Mouse (Mus musculus): ENCODE results near the gene Gatc. TPM values are rescaled to one million over a fixed set of nuclear protein-coding genes. Genes with fewer than 3 reads are reported as not detected.
A peak's percentile ranks its signal among the peaks of the same experiment; 100 is the strongest.

Gatc gene
- total RNA-seq, 1 experiment: 3.1 TPM

DNA sequence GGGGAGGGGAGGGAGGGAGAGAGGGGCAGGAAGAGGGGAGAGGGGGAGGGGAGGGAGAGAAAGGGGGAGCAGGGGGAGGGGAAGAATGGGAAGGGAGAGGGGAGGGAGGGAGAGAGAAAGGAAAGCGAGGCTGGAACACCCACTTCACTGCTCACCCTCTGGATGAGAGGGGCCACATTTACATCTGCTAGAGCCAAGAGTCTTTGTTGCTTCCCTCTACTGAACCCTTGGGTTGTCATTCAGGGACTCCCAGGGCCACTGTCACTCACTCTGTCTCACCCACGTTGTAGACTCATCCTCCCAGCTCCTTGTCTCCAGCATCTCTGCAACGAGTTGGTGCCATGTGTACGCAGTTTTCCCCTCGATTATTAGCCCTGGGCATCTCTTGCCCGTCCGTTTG, 21.2 kb upstream of the Gatc start:
- in situ Hi-C loops (cut with MboI; ENCODE audit: low sequenced_read_pairs in 2 of 2, unreplicated experiment in 2 of 2): no loop called here
- peak overlapping the region in 1 of 2 experiments; percentile 26; a peak in 1 of 4 replicates for H3K4me3 ChIP-seq (ENCODE audit: insufficient read depth in 1 of 2, low read depth in 1 of 2, low read length in 2 of 2, poor library complexity in 1 of 2, severe bottlenecking in 1 of 2)
- H3K4me1 ChIP-seq (ENCODE audit: control insufficient read depth in 2 of 2, insufficient read depth in 2 of 2, low read length in 2 of 2, poor library complexity in 1 of 2): peaks cover 5 to 20% of the 10 kb centered on the region in 2 experiments
- H3K9ac ChIP-seq (ENCODE audit: insufficient read depth, low read depth, low read length, poor library complexity, severe bottlenecking): no peak overlapping the region
- TF ChIP-seq HCFC1 (IDR thresholded peaks at IDR 0.05; ENCODE audit: borderline replicate concordance, insufficient read depth, low read length) (no peak), CHD2 (IDR thresholded peaks at IDR 0.05; ENCODE audit: low read depth, low read length) (no peak), ZC3H11A (IDR thresholded peaks at IDR 0.05; ENCODE audit: borderline replicate concordance, low read depth, low read length) (no peak), ZNF384 (IDR thresholded peaks at IDR 0.05; ENCODE audit: low read depth, low read length) (no peak), MAFK (IDR thresholded peaks at IDR 0.05; ENCODE audit: insufficient read depth, low read depth, low read length) (no peak)
- no peaks in the 10 kb centered on the region for H3K9me3 ChIP-seq (ENCODE audit: control insufficient read depth, insufficient read depth, low read depth, low read length)
- H3K27ac ChIP-seq (ENCODE audit: insufficient read depth, low read depth, low read length, poor library complexity, severe bottlenecking): no peak overlapping the region
- H3K36me3 ChIP-seq (ENCODE audit: control insufficient read depth, insufficient read depth, low read length, poor library complexity, severe bottlenecking): no peaks in the 10 kb centered on the region
- DNase-seq (ENCODE audit: low read depth, low spot score): no peak

DNA sequence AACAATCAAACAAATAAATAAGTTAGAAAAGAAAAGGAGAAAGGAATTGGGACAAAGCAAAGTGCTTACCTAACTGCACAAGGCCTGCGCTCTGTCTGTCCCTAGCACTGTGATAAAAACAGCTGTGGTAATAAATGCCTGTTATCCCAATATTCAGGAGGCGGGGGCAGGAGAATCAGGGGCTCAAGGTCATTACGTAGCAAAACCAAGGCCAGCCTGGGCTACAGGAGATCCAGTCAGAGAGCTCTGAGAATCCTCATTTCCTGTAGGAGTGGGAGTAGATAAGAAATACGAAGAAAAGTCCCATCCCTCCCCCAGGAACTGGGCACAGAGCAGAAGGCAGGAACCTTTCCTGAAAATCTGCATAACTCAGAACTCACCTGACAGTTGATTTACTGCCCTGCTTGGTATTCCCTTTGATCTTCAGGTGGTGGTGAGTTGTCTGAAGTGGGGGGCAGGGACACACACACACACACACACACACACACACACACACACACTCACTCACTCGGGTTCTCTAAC, 18.9 kb upstream of the Gatc start:
- Histone ChIP-seq H3K27ac (ENCODE audit: insufficient read depth, low read depth, low read length, poor library complexity, severe bottlenecking) (no peak overlapping the region; the same call in 1 of the 2 replicates), H3K4me1 (ENCODE audit: control insufficient read depth in 2 of 2, insufficient read depth in 2 of 2, low read length in 2 of 2, poor library complexity in 1 of 2) (peaks cover 3 to 22% of the 10 kb centered on the region in 2 experiments), H3K9me3 (ENCODE audit: control insufficient read depth, insufficient read depth, low read depth, low read length) (no peaks in the 10 kb centered on the region), H3K4me3 (ENCODE audit: insufficient read depth in 1 of 2, low read depth in 1 of 2, low read length in 2 of 2, poor library complexity in 1 of 2, severe bottlenecking in 1 of 2) (no peak overlapping the region), H3K9ac (ENCODE audit: insufficient read depth, low read depth, low read length, poor library complexity, severe bottlenecking) (no peak overlapping the region; the same call in 1 of the 2 replicates), H3K36me3 (ENCODE audit: control insufficient read depth, insufficient read depth, low read length, poor library complexity, severe bottlenecking) (no peaks in the 10 kb centered on the region)
- TF ChIP-seq CHD2 (IDR thresholded peaks at IDR 0.05; ENCODE audit: low read depth, low read length) (no peak), HCFC1 (IDR thresholded peaks at IDR 0.05; ENCODE audit: borderline replicate concordance, insufficient read depth, low read length) (no peak), ZC3H11A (IDR thresholded peaks at IDR 0.05; ENCODE audit: borderline replicate concordance, low read depth, low read length) (no peak), ZNF384 (IDR thresholded peaks at IDR 0.05; ENCODE audit: low read depth, low read length) (no peak), MAFK (IDR thresholded peaks at IDR 0.05; ENCODE audit: insufficient read depth, low read depth, low read length) (no peak)
- in situ Hi-C loops (cut with MboI; ENCODE audit: low sequenced_read_pairs in 2 of 2, unreplicated experiment in 2 of 2): loop anchor here in 1 of 2 experiments (10.0 kb wide), 1 partner anchor 85 kb away; no protein-coding TSS in a partner anchor
- DNase-seq (ENCODE audit: low read depth, low spot score): no peak

DNA sequence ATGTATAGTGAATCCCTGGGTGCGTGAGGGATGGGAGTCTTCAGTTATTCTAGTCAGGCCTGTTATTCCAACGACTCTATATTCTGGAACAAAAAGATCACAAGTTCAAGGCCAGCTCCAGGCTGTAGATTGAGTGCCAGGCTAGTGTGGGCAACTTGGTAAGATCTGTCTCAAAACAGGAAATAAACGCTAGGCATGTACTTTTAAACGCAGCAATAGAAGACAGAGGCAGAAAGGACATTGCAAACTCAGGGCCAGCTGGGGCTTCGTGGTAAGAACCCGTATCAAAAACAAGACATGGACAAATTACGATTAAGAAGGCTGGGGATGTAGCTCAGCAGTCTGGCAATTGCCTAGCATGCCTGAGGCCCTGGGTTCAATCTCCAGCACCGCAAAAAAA, 18.5 kb upstream of the Gatc start:
- Histone ChIP-seq H3K4me1 (ENCODE audit: control insufficient read depth in 2 of 2, insufficient read depth in 2 of 2, low read length in 2 of 2, poor library complexity in 1 of 2) (peaks cover 3 to 22% of the 10 kb centered on the region in 2 experiments), H3K27ac (ENCODE audit: insufficient read depth, low read depth, low read length, poor library complexity, severe bottlenecking) (no peak overlapping the region; the same call in 1 of the 2 replicates), H3K9ac (ENCODE audit: insufficient read depth, low read depth, low read length, poor library complexity, severe bottlenecking) (peak overlapping the region; percentile 19; the same call in 1 of the 2 replicates), H3K9me3 (ENCODE audit: control insufficient read depth, insufficient read depth, low read depth, low read length) (no peaks in the 10 kb centered on the region), H3K36me3 (ENCODE audit: control insufficient read depth, insufficient read depth, low read length, poor library complexity, severe bottlenecking) (no peaks in the 10 kb centered on the region), H3K4me3 (ENCODE audit: insufficient read depth in 1 of 2, low read depth in 1 of 2, low read length in 2 of 2, poor library complexity in 1 of 2, severe bottlenecking in 1 of 2) (0 out of 4 replicates have a peak overlapping the region, but pooled peaks of 1 of the 2 experiments have one; percentile 1)
- TF ChIP-seq ZNF384 (IDR thresholded peaks at IDR 0.05; ENCODE audit: low read depth, low read length) (no peak), HCFC1 (IDR thresholded peaks at IDR 0.05; ENCODE audit: borderline replicate concordance, insufficient read depth, low read length) (no peak), MAFK (IDR thresholded peaks at IDR 0.05; ENCODE audit: insufficient read depth, low read depth, low read length) (no peak), CHD2 (IDR thresholded peaks at IDR 0.05; ENCODE audit: low read depth, low read length) (no peak), ZC3H11A (IDR thresholded peaks at IDR 0.05; ENCODE audit: borderline replicate concordance, low read depth, low read length) (no peak)
- DNase-seq (ENCODE audit: low read depth, low spot score): no peak
- in situ Hi-C loops (cut with MboI; ENCODE audit: low sequenced_read_pairs in 2 of 2, unreplicated experiment in 2 of 2): loop anchor here in 1 of 2 experiments (10.0 kb wide), 1 partner anchor 85 kb away; no protein-coding TSS in a partner anchor

DNA sequence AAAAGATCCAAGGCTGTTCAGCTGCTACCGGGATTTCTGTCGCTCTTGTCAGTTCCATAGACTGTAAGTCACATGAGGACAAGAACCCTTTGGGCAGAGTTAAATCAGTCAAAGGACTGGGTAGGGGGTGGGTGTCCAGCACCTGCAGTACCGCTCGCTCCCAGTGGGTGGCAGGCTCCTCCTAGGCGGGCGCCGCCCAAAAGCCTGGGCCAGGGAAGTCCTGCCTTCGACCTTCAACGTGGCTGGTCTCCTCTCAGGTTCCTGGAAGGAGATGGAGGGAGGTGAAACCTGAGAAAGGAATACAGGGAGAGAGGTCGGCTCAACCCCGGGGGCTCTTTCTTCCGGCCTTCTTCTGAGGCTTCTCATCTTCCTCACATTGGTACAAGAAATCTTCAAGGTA, 17.9 kb upstream of the Gatc start:
- in situ Hi-C loops (cut with MboI; ENCODE audit: low sequenced_read_pairs in 2 of 2, unreplicated experiment in 2 of 2): loop anchor here in 1 of 2 experiments (10.0 kb wide), 1 partner anchor 86 kb away; no protein-coding TSS in a partner anchor
- DNase-seq (ENCODE audit: low read depth, low spot score): peak; percentile 86
- Histone ChIP-seq H3K27ac (ENCODE audit: insufficient read depth, low read depth, low read length, poor library complexity, severe bottlenecking) (no peak overlapping the region; the same call in 1 of the 2 replicates), H3K4me3 (ENCODE audit: insufficient read depth in 1 of 2, low read depth in 1 of 2, low read length in 2 of 2, poor library complexity in 1 of 2, severe bottlenecking in 1 of 2) (0 out of 4 replicates have a peak overlapping the region, but pooled peaks of 1 of the 2 experiments have one; percentile 1), H3K9ac (ENCODE audit: insufficient read depth, low read depth, low read length, poor library complexity, severe bottlenecking) (no peak overlapping the region), H3K4me1 (ENCODE audit: control insufficient read depth in 2 of 2, insufficient read depth in 2 of 2, low read length in 2 of 2, poor library complexity in 1 of 2) (peaks cover 3 to 22% of the 10 kb centered on the region in 2 experiments), H3K9me3 (ENCODE audit: control insufficient read depth, insufficient read depth, low read depth, low read length) (no peaks in the 10 kb centered on the region), H3K36me3 (ENCODE audit: control insufficient read depth, insufficient read depth, low read length, poor library complexity, severe bottlenecking) (no peaks in the 10 kb centered on the region)
- TF ChIP-seq ZC3H11A (IDR thresholded peaks at IDR 0.05; ENCODE audit: borderline replicate concordance, low read depth, low read length): peak; percentile 41; the same call in 1 of the 2 replicates
- 0 out of 2 replicates have a peak, but pooled peaks have one; percentile 22 for TF ChIP-seq HCFC1 (IDR thresholded peaks at IDR 0.05; ENCODE audit: borderline replicate concordance, insufficient read depth, low read length)
- TF ChIP-seq ZNF384 (IDR thresholded peaks at IDR 0.05; ENCODE audit: low read depth, low read length): no peak
- 0 out of 2 replicates have a peak, but pooled peaks have one; percentile 13 for TF ChIP-seq CHD2 (IDR thresholded peaks at IDR 0.05; ENCODE audit: low read depth, low read length)
- TF ChIP-seq MAFK (IDR thresholded peaks at IDR 0.05; ENCODE audit: insufficient read depth, low read depth, low read length): no peak

Data from ES-E14 (cell line).